Mouse (Mus musculus) layer of hippocampus, adult 9-11 months (tissue): ENCODE data around the gene Zfp36.

Experiments used
- DNase-seq: peaks from one replicate; pipeline ENCODE4 v3.0.0; 2022

The Zfp36 gene

DNA sequence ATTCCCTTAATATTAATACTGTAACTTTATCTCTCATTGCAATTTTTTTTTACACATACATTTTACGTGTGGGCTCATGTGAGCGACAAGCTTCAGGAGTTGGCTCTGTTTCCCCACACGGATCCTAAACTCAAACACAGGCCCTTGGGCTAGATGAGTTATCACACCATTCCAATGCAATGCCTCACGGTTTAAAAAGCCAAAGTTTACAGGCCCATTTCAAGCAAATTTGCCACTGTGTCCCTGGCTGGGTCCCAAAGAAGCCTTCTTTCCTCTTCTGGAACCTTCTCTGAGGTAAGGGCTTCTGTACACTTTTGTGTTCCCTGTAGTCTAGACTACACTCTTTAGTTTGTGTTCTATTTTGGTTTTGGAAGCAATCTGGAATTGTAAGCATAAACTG is 45.5 kb downstream of the Zfp36 start:
- no peak for DNase-seq

DNA sequence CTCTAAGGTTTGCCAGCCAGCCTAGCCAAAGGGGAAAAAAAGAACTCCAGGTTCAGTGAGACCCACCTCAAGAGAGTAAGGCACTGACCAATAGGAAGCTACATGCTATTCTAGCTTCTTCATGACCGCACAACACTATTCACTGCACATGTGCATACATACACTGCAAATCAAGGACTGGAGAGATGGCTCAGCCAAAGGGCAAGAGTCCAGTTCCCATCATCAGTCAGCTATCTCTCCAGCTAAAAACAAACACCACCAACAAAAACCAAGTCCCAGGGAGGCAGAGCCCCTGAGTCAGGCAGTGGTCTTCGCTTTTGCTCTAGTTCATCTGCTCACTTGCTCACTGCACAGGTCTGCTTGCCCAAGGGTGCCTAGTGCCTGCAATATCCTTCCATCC is 51.8 kb downstream of the Zfp36 start:
- no peak for DNase-seq
